Mouse (Mus musculus): ENCODE measurements around the gene Tnfrsf13c. TPM values are rescaled to one million over a fixed set of nuclear protein-coding genes. Genes with fewer than 3 reads are reported as not detected.

The Tnfrsf13c gene
- polyA plus RNA-seq, 1 experiment from 2014 or later: 0.15 TPM

DNA sequence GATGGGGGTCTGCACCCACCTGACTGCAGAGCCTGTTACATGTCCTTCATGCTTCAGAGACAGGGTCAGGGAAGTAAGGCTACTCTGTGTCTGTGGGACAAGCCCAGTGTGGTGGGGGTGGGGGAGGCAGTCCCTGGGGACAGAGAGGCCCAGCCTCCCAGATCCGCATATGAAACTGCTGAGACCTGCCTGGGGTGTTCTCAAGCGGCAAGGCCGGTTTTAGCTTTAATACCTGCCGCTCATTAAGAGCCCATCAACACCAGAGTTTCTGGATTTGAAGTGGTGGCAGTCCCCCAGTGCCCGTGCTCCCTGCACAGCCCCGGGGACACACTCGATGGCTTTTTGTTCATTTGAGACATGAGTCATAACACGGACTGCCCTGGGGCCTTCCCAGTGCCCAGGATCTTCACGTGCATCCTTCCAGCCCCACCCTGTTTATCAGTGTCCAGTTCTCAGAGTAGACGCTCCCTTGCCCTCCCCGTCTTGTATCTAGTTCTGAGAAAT, 5.4 kb upstream of the Tnfrsf13c start:
- no peaks in the 10 kb centered on the region for H3K9me3 ChIP-seq
- no peak overlapping the region for H3K4me3 ChIP-seq
- no peak overlapping the region for H3K27ac ChIP-seq (replicated peaks)
- ATAC-seq (ENCODE audit: extremely low read depth, insufficient number of reproducible peaks, low FRiP score, low TSS enrichment): no peak
- peaks cover 12% of the 10 kb centered on the region for H3K36me3 ChIP-seq
- peaks cover 17% of the 10 kb centered on the region for H3K4me1 ChIP-seq
- peak overlapping the region; percentile 38; the same call in 1 of the 2 replicates for H3K9ac ChIP-seq
- no peak overlapping the region for H3K4me2 ChIP-seq
- H3K27me3 ChIP-seq (replicated peaks): peaks cover 40% of the 10 kb centered on the region
- 27% methylated on average over 11 of the region's 11 CpGs for WGBS

DNA sequence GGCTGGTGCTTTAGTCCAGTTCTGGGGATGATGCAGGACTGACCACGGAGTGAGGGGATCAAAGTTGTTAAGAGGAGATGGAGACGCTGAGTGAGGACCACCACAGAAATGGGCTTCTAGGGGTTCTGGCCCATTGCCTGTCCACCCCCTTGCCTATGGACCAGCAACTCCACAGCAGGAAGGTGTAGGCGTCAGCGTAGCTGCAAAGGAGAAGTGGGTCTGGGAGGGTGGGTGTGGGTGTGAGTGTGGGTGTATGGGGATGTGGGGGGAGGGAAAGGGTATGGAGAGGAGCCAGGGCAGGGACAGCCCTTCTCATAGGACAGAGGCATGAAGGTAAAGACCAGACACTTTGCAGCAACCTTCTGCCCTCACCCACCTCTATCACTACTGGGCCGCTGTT, 1.6 kb upstream of the Tnfrsf13c start:
- Histone ChIP-seq H3K27ac (replicated peaks) (no peak overlapping the region), H3K4me1 (peaks cover 34% of the 10 kb centered on the region), H3K27me3 (replicated peaks) (peaks cover 75% of the 10 kb centered on the region), H3K9ac (no peak overlapping the region), H3K36me3 (no peaks in the 10 kb centered on the region), H3K4me2 (no peak overlapping the region), H3K4me3 (no peak overlapping the region), H3K9me3 (no peaks in the 10 kb centered on the region)
- WGBS: 77% methylated on average over 5 of the region's 5 CpGs
- ATAC-seq (ENCODE audit: extremely low read depth, insufficient number of reproducible peaks, low FRiP score, low TSS enrichment): no peak

DNA sequence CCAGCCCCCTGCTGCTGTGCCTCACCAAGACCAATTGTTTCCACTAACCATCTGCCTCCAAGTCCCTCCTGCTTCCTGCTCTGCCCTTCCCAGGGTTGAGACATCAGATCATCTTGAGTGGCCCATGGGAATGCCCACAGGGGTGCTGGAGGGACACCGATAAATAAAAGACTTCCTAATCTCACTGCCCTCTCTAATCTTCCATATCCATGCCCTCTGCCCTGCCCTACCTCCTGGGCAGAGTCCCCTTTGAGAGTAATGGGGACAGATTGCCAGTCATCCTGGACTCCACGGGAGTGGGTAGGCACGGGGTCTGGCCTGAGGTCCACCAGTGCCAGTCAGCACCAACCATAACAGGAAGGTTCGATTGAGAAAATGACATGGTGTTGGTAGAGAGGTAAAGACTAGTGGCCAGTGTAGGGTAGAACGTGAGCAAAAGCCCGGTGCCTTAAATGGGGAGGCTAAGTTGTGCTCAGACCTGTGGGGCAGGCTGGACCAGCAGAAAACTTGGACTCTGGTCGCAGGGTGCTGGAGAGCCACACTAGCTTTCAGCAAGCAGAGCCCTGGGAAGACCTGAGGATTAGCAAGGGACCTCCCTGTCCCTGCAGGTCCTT, 540 bp upstream of the Tnfrsf13c start:
- H3K4me3 ChIP-seq: peak overlapping the region; percentile 45

DNA sequence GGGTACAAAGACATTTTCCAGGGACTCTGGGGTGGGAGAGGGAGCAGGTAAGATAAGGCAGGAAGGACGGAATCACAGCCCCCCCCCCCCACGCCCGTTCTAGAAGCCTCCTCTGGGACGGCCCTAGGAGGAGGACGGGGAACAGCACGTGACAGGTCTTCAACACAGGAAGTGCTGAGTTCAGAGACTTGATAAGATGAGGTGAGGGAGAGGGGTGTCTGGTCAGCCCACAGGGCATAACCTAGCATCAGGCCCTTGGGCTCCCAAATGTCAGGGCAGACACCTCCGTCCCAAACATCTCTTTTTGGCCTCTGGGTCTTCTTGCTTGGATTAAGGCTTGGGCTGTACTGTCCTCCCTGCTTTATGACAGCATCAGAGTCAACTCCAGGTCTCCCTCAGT, 918 bp downstream of the Tnfrsf13c start:
- H3K9ac ChIP-seq: no peak overlapping the region; the same call in 1 of the 2 replicates
- peak overlapping the region; percentile 74; the same call in 1 of the 2 replicates for H3K4me2 ChIP-seq
- 12% methylated on average over 7 of the region's 7 CpGs for WGBS
- no peak overlapping the region for H3K4me3 ChIP-seq
- H3K9me3 ChIP-seq: no peaks in the 10 kb centered on the region
- no peaks in the 10 kb centered on the region for H3K36me3 ChIP-seq
- no peak overlapping the region for H3K27ac ChIP-seq (replicated peaks)
- ATAC-seq (ENCODE audit: extremely low read depth, insufficient number of reproducible peaks, low FRiP score, low TSS enrichment): no peak
- peaks cover 83% of the 10 kb centered on the region for H3K27me3 ChIP-seq (replicated peaks)
- peaks cover 18% of the 10 kb centered on the region for H3K4me1 ChIP-seq

More for the DNA sequence above, 540 bp upstream of the Tnfrsf13c start:
- Histone ChIP-seq H3K36me3 (no peaks in the 10 kb centered on the region), H3K27ac (replicated peaks) (no peak overlapping the region), H3K9me3 (no peaks in the 10 kb centered on the region), H3K27me3 (replicated peaks) (peaks cover 75% of the 10 kb centered on the region), H3K9ac (no peak overlapping the region), H3K4me2 (peak overlapping the region; percentile 74), H3K4me1 (peaks cover 24% of the 10 kb centered on the region)
- no peak for ATAC-seq (ENCODE audit: extremely low read depth, insufficient number of reproducible peaks, low FRiP score, low TSS enrichment)
- whole genome bisulfite sequencing: 33% methylated on average over 7 of the region's 7 CpGs

DNA sequence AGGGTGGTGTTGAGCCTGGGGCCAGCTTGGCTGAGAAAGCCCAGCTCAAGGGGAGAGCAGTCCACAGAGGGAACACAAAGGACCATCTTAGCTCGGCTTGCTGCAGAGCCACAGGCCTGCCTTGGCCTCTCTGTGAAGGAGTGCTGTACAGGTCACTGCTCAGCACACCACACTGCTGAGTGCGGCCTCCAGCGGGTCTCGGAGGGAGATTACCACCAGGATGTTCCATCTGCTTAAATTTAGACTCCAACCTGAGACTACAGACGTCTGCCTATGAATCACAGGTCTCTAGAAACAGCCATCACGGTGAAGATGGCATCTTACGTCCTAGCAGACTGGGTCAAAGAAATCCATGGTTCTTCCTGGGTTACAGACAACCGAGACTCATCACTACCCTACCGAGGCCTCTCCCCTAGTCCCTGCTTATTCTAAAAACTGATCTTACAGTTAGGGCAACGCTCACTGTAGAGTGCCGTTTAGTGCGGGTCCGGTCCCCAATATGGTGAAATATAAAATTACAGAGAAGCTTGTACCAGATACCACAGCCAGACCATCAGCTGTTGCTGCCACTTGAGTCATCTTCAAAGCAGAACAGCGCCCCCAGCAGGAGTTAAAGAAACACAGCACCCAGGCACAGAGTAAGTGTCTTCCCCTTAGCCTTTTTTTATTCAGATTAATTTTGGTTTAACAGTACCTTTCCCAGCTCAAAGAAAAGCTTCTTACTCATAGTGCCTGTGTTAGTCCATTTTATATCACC, 2.9 kb downstream of the Tnfrsf13c start:
- no peaks in the 10 kb centered on the region for H3K9me3 ChIP-seq
- no peak overlapping the region for H3K4me2 ChIP-seq
- H3K27me3 ChIP-seq (replicated peaks): peaks cover 98% of the 10 kb centered on the region
- H3K4me1 ChIP-seq: peaks cover 29% of the 10 kb centered on the region
- H3K36me3 ChIP-seq: no peaks in the 10 kb centered on the region
- H3K9ac ChIP-seq: no peak overlapping the region
- ATAC-seq (ENCODE audit: extremely low read depth, insufficient number of reproducible peaks, low FRiP score, low TSS enrichment): no peak
- no peak overlapping the region for H3K4me3 ChIP-seq
- 62% methylated on average over 14 of the region's 14 CpGs for WGBS
- no peak overlapping the region for H3K27ac ChIP-seq (replicated peaks)

DNA sequence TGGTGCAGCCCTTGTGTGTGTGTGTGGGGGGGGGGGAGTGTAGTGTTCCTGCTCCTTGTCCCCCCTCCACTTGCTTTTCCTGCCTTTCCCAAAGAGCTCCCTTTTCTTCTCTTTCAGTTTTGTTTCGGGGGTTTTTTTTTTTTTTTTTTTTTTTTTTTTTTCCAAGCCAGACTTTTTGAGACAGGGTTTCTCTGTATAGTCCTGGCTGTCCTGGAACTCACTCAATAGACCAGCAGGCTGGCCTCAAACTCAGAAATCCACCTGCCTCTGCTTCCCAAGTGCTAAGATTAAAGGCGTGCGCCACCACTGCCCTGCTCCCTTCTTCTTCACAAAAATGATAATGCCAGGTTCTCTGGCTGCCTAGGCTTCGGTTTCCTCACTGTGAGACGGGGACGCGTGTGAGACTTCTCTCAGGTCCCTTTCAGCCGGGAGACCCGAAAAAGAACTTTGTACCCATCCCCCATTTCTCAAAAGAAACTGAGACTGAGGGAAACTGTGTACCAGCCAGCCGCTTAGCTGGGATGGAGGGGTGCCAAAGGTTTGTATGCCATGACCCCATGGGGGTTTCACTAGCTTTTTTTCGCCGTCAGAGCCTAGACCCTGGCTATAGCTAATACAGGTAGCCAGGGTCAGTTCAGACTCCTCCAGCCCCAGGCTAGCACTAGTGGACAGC, 4.0 kb downstream of the Tnfrsf13c start:
- H3K27ac ChIP-seq (replicated peaks): no peak overlapping the region
- no peak overlapping the region for H3K4me3 ChIP-seq
- no peak for ATAC-seq (ENCODE audit: extremely low read depth, insufficient number of reproducible peaks, low FRiP score, low TSS enrichment)
- no peaks in the 10 kb centered on the region for H3K9me3 ChIP-seq
- H3K36me3 ChIP-seq: no peaks in the 10 kb centered on the region
- peaks cover 40% of the 10 kb centered on the region for H3K4me1 ChIP-seq
- H3K27me3 ChIP-seq (replicated peaks): peaks cover 98% of the 10 kb centered on the region
- 75% methylated on average over 11 of the region's 12 CpGs for WGBS
- H3K4me2 ChIP-seq: no peak overlapping the region
- no peak overlapping the region for H3K9ac ChIP-seq

DNA sequence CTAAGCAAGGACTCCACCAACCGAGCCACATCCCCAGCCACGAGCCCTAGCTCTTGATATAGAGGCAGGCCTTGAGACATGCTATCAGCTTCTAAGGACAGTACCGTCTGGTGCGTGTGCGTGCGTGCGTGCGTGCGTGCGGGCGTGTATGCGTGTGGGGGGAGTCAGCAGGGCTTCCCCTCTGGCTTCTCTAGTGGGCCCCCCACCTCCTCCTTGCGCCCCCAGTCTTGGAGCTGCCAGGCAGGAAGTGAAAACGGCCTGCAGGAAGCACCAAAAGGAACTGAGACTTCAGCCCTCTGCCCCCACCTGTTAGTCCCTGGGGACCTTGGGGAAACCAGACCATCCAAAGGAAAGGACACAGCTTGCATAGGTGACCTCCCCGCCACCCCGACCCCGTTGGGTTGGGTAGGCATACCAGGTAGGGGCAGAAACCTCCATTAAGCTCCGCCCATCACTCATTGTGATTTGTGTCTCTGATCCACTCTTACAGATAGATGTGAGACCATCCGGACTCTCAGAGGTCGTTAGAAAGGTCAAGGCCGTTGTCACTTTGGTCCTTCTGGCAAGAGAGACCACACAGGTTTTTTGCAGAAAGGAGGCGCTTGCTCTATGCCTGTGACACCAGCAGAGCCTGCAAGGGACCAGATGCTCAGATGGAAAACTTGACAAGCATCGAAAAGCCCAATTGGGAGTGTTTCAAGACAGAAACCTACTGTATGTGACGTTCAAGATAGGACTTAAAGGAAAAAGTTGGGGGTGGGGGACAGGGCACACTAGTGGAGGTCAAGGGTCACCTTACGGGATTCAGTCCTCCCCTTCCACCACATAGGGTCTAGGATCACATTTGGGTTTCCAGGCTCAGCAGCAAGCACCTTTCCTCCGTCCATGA, 5.1 kb downstream of the Tnfrsf13c start:
- H3K4me1 ChIP-seq: peaks cover 33% of the 10 kb centered on the region
- no peaks in the 10 kb centered on the region for H3K36me3 ChIP-seq
- no peak overlapping the region for H3K27ac ChIP-seq (replicated peaks)
- WGBS: 69% methylated on average over 26 of the region's 26 CpGs
- no peaks in the 10 kb centered on the region for H3K9me3 ChIP-seq
- no peak overlapping the region for H3K4me2 ChIP-seq
- H3K4me3 ChIP-seq: no peak overlapping the region
- H3K9ac ChIP-seq: no peak overlapping the region
- peaks cover 97% of the 10 kb centered on the region for H3K27me3 ChIP-seq (replicated peaks)
- ATAC-seq (ENCODE audit: extremely low read depth, insufficient number of reproducible peaks, low FRiP score, low TSS enrichment): no peak

DNA sequence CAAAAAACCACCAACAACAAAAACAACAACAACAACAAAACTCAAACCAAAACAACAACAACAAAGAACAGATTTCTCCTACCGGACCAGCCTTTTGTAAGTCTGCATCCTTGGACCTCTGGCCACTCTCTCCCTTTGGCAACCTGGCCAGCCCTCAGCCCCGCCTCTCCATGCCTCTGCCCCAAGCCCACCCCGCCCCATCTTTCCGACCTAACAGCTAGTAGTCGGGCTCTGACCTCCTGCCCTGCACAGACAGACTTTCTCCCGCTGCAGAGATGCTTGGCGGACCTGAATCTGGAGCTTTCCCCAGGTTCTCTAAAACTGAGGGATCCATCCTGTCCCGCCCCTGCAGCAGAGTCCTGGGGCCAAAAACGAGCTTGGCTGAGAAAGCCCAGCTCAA, 6.2 kb downstream of the Tnfrsf13c start:
- H3K27ac ChIP-seq (replicated peaks): no peak overlapping the region
- H3K4me1 ChIP-seq: peaks cover 23% of the 10 kb centered on the region
- H3K36me3 ChIP-seq: no peaks in the 10 kb centered on the region
- no peak for ATAC-seq (ENCODE audit: extremely low read depth, insufficient number of reproducible peaks, low FRiP score, low TSS enrichment)
- H3K9me3 ChIP-seq: no peaks in the 10 kb centered on the region
- no peak overlapping the region for H3K4me2 ChIP-seq
- peaks cover 97% of the 10 kb centered on the region for H3K27me3 ChIP-seq (replicated peaks)
- no peak overlapping the region for H3K9ac ChIP-seq
- no peak overlapping the region for H3K4me3 ChIP-seq
- WGBS: 32% methylated on average over 9 of the region's 9 CpGs

DNA sequence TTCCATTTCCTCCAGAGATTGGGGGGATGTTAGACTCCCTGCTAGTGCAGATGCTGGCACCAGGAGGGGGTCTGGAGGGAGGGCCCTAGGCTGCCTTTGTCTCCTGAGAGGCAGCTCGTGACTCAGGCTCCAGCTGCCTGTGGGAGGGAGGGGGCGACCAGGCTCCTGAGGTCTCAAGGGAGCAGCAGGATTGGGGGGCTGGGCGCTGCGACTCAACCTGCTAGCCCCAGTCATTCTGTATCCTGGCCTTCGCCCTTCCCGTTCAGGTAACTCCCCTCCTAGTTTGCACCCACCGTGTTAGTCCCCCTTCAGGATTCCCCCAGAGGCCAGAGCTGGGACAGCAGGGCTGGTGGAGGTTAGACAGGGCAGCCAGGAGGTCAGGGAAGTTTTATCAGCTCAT, 7.1 kb downstream of the Tnfrsf13c start:
- Histone ChIP-seq H3K4me1 (peaks cover 32% of the 10 kb centered on the region), H3K4me2 (no peak overlapping the region), H3K4me3 (no peak overlapping the region), H3K27me3 (replicated peaks) (peaks cover 97% of the 10 kb centered on the region), H3K27ac (replicated peaks) (no peak overlapping the region), H3K9me3 (no peaks in the 10 kb centered on the region), H3K36me3 (no peaks in the 10 kb centered on the region), H3K9ac (no peak overlapping the region)
- WGBS: 24% methylated on average over 7 of the region's 7 CpGs
- no peak for ATAC-seq (ENCODE audit: extremely low read depth, insufficient number of reproducible peaks, low FRiP score, low TSS enrichment)

DNA sequence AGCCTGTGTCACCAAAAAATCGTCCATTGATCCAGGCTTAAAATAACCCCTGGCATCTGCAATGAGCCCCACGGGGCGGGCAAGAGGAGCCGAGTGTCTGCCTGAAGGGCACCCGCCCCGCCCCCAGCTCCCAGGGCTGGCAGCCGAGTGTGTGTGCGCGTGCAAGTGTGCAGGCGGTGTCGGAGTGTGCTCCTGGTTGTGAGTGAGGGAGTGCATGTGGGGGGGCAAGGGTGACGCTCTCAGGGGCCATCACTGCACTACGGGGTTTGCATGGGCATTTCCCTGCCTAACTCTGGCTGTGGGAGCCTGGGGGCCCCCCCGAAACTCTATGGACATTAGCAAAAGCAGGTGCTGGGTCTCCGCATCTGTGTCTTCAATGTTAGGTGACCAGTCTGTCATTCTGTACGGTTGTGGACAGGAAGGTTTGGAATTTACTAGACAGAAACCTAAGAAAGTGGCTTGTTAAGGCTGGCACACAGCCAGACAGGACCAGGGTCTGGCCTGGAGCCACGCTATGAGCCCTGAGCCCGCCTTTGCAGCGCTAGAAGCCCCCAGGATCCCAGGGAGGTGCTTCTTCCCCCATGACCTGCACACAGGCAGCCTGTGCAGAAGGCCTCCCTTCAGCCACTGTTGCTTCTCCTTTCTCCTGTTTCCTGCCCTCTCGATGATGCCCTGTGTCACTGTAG, 7.9 kb downstream of the Tnfrsf13c start:
- no peak overlapping the region for H3K9ac ChIP-seq

More for the DNA sequence above, 7.9 kb downstream of the Tnfrsf13c start:
- H3K27ac ChIP-seq (replicated peaks): no peak overlapping the region
- no peak for ATAC-seq (ENCODE audit: extremely low read depth, insufficient number of reproducible peaks, low FRiP score, low TSS enrichment)
- H3K4me3 ChIP-seq: no peak overlapping the region
- WGBS: 40% methylated on average over 20 of the region's 20 CpGs
- no peaks in the 10 kb centered on the region for H3K9me3 ChIP-seq
- H3K4me1 ChIP-seq: peaks cover 39% of the 10 kb centered on the region
- H3K36me3 ChIP-seq: no peaks in the 10 kb centered on the region
- H3K27me3 ChIP-seq (replicated peaks): peaks cover 97% of the 10 kb centered on the region
- H3K4me2 ChIP-seq: no peak overlapping the region; the same call in 1 of the 2 replicates

Measured in heart, embryonic 13.5 days (tissue).